16 mouse cellular contexts compared by ENCODE assay signal in the genomic region with DNA sequence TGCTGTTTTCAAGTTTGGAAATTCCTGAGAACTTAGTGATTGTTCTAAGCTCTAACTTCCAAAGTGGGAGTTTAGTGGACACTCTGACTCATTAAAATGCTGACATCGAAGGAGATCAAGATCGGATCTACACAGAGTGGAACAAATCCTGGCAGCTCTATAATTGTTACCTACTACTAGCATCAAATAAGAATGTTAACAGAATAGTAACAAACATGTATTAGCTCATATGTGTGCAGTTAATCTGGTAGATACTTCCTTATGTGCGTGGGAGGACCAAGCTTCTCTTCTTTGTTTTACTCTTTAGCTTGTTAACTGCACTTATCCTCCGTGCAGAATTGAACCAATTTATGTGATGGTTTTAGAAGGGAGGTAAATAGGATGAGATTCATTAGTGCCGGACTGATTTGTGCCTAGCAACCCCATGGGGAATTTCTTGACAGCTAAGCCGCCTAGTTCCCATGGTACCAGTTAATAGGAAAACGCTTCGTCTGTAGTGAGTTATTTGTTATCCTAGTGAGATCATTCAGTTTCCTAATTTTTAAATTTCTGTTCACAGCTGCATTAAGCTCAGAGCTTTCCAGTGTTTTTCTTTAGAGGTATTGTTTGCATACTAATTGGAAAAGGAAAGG.
A peak's percentile ranks its signal among the peaks of the same experiment; 100 is the strongest.
DNase-seq lines count a peak whose midpoint lies in the region; ATAC-seq and TF ChIP-seq lines count a peak whose summit lies in the region.
"Had no signal": no experiment of that assay in that cellular context is flagged by ENCODE, and none has a peak within 500 bp of the region (broad histone marks: within the 10 kb centered on the region; RNA-seq: fewer than 3 reads in every experiment).

No protein-coding gene starts in this region.

- H3K27me3 ChIP-seq in midbrain, embryonic 13.5 days, result peaks cover 35% of the 10 kb centered on the region
- H3K27me3 ChIP-seq: embryonic facial prominence, embryonic 13.5 days; limb, embryonic 12.5 days had no signal

- no peak overlapping the region for H3K4me2 ChIP-seq in midbrain, embryonic 13.5 days (replicated peaks)
- H3K4me2 ChIP-seq: embryonic facial prominence, embryonic 13.5 days; limb, embryonic 12.5 days had no signal

- H3K27ac ChIP-seq in layer of hippocampus, adult 2 months, result no peak overlapping the region
- no peak overlapping the region for H3K27ac ChIP-seq in midbrain, embryonic 13.5 days
- H3K27ac ChIP-seq: embryonic facial prominence, embryonic 13.5 days; heart, embryonic 10.5 days; limb, embryonic 12.5 days had no signal

- H3K9ac ChIP-seq in midbrain, embryonic 13.5 days (replicated peaks), result no peak overlapping the region
- H3K9ac ChIP-seq: embryonic facial prominence, embryonic 13.5 days; limb, embryonic 12.5 days had no signal

- H3K36me3 ChIP-seq in midbrain, embryonic 13.5 days, result no peaks in the 10 kb centered on the region
- H3K36me3 ChIP-seq: embryonic facial prominence, embryonic 13.5 days; heart, embryonic 10.5 days; limb, embryonic 12.5 days had no signal

- ATAC-seq in midbrain, embryonic 13.5 days, result peak; percentile 84

- H3K4me3 ChIP-seq in layer of hippocampus, adult 2 months, result peak overlapping the region; percentile 3; the same call in 1 of the 2 replicates
- H3K4me3 ChIP-seq in midbrain, embryonic 13.5 days (replicated peaks), result no peak overlapping the region
- H3K4me3 ChIP-seq: embryonic facial prominence, embryonic 13.5 days; heart, embryonic 10.5 days; limb, embryonic 12.5 days; myocyte had no signal

- no peak for TF ChIP-seq CTCF in layer of hippocampus, adult 2 months (conservative IDR thresholded peaks at IDR 0.05)

- peak in 1 of 2 experiments; percentile 19 for DNase-seq in layer of hippocampus, adult 2 months (ENCODE audit: low spot score in 2 of 2)
- DNase-seq in layer of hippocampus, adult 8-10 months (ENCODE audit: low spot score in 2 of 2), result no peak
- peak; percentile 23 for DNase-seq in forelimb bud, embryonic 11.5 days (ENCODE audit: low read depth, low spot score)
- no peak for DNase-seq in kidney, postnatal 10 days
- no peak for DNase-seq in right cerebral cortex, postnatal 10 days (ENCODE audit: low spot score in 2 of 2)
- no peak for DNase-seq in thymus, postnatal 0 days (ENCODE audit: low spot score)
- no peak for DNase-seq in T-cell, adult 2 months (ENCODE audit: low spot score)
- DNase-seq: cerebellum, adult 9-10 months; heart, postnatal 4 days; lung, postnatal 4 days; thymus, adult 18-20 months had no signal

- H3K4me1 ChIP-seq in midbrain, embryonic 13.5 days (replicated peaks), result peaks cover 16% of the 10 kb centered on the region; the same call in 1 of the 2 replicates
- H3K4me1 ChIP-seq: embryonic facial prominence, embryonic 13.5 days; heart, embryonic 10.5 days; limb, embryonic 12.5 days had no signal

- 9% methylated on average over 8 of the region's 8 CpGs for WGBS in midbrain, embryonic 13.5 days

- H3K9me3 ChIP-seq in midbrain, embryonic 13.5 days, result no peaks in the 10 kb centered on the region
- H3K9me3 ChIP-seq: embryonic facial prominence, embryonic 13.5 days; heart, embryonic 10.5 days; limb, embryonic 12.5 days had no signal
